Mouse (Mus musculus): ENCODE measurements around the gene Noxo1.
"Not testable (repeated sequence)": the region's sequence is repeated elsewhere in the genome, so short reads cannot be mapped to it uniquely, and the experiment has no call there.

The Noxo1 gene

DNA sequence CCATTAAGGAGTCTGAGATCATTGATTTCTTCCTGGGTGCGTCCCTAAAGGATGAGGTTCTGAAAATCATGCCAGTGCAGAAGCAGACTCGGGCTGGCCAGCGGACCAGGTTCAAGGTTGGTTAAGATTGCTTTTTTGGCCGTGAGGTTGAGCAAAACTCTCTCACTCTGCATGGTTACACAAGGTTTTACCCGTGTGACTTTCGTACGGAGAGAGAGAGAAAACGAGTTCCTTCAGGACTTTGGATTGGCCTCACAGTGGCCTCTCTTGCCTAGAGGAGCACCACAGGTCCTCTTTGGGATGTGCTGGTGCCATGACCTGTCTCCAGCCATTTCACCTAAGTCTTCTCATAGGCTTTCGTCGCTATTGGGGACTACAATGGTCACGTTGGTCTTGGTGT, 24.6 kb downstream of the Noxo1 start:
- DNase-seq (ENCODE audit: low read depth) = peak; percentile 50

DNA sequence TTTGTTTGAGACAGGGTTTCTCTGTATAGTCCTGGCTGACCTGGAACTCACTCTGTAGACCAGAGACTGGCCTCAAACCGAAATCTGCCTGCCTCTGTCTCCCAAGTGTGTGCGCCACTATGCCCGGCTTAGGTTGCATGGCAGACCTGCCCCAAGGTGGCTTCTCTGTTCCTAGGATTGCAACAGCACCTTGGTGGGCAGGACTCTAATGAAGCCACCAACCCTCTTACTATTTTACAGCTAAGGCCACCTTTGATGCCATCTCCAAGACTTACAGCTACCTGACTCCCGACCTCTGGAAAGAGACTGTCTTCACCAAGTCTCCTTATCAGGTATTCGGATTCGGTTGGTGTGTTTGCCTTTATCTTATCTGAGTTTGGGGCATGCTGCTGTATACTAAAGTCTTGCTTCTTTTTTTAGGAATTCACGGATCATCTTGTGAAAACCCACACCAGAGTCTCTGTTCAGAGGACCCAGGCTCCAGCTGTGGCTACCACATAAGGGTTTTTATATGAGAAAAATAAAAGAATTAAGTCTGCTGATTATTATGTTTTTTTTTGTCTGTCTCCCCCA, 25.4 kb downstream of the Noxo1 start:
- not testable (repeated sequence) for DNase-seq (ENCODE audit: low read depth)

DNA sequence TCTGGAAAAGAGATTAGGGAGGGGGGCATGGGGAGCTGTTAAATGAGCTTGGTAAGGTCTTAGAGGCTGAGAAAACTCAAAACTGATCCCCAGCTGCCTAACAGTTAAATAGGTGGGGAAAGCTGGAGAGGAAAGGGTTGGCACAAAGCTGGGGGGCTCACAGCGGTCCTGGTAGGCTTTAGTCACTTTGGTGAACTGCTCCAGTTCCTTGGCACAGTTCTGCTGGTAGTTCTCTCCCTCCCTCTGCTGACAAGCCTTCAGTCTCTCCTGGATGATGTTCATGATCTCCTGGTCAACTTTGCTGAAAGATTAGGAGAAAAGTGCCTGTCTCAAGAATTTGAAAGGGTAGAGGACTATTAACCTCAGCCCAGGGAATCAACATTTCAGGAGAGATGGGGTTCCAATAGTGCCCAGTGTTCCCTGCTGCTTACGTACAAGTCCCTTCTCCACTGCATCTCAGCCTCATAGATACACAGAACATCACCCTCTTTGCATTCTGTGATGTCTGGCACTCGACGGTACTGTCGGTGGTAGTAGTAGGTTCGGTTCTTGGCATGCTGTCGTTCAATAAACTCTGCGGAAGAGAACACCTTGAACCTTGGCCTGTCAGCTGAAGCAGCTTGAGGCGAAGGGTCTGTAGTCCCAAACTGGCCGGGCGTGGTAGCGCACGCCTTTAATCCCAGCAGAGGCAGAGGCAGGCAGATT, 26.3 kb downstream of the Noxo1 start:
- no peak for DNase-seq (ENCODE audit: low read depth)

DNA sequence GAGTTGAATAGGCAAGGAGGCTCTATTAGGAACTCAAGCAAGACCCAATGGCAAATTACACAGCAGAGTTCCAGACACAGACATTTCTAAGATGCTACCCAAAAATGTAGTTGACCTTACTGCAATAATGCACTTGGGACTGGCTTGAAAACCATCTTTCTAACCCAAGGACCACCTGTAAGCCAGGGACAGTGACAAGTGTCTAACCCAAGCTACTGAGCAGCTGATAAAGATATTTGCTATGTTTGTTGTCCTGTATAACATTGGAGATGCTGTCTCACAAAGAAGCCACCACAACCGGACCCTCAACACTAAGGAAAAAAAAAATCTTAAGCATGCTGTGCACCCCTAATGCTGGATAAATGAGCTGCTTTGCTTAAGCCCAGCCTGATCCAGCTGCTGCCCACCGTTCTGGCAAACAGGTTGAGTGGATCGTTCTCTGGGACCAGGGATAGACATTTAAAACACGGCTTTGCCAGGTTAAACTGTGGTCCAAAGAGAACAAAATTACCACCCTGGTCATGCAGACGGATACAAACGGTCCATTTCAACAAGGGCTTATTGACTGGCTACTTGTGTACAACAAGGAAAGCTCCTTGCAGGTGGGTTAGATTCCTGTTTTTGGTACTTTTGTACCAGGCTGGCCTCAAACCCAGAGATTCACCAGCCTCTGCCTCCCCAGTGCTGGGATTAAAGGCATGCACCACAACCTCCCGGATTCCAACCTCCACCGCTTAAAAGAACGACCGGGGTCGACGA, 27.3 kb downstream of the Noxo1 start:
- DNase-seq (ENCODE audit: low read depth) = peak; percentile 38

DNA sequence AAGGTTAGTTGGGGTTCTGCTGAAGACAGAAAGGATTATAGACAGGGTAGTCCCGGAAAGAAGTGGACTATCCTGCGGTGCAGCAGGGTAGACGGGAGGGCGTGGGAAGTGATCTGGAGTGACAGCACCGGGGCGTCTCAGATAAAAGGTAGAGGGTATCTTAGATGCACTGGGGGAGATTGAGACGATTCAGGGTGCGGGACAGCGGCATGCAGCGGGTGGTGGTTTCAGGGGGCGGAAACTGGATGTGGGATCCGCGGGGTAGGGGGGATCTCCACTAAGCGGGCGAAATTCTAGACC, 27.8 kb downstream of the Noxo1 start:
- DNase-seq (ENCODE audit: low read depth) = no peak

DNA sequence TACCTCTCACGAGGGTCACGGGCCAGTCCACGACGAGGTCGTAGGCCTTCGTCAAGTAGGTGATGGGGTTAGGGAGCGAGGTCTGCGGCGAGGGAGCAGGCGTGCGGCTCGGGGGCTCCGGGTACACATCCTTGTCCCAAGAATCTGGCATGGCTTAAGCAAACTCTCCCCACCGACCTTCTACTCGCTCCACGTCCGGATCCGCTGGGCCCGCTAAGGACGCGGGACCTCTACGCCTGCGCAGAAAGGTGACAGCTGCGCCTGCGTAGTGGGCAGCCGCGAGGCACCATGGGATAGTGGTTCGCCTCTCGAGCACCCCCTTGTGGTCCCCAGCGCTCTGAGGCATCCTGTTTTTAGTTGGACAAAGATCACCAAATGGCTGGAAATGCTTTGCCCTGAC, 28.1 kb downstream of the Noxo1 start, which contains the start of gene Ndufb10:
Gene Ndufb10, minus strand, starts transcription at position 295 of the 400 bp plus-strand sequence.
- DNase-seq (ENCODE audit: low read depth) = peak; percentile 98

DNA sequence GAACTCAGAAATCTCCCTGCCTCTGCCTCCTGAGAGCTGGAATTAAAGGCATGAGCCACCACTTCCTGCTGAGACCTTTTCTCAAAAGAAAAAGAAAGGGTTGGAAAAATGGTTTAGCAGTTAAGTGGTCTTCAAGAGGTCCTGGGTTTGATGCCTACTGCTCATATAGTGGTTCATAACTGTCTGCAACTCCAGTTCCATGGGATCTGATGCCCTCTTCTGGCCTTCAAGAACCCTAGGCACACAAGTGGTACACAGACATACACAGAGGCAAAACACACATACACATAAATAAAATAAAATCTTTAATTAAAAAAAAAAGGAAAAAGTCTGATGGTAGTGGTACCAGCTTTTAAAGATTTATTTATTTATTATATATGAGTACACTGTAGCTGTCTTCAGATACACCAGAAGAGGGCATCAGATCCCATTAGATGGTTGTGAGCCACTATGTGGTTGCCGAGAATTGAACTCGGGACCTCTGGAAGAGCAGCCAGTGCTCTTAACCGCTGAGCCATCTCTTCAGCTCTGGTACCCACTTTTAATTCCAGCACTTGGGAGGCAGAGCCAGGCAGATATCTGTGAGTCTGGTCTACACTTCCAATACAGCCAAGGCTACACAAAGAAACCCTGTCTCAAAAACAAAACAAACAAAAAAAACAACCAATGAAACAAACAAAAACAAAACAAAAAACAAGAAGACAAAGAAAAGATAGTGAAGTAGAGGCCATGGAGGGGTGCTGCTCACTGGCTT, 29.8 kb downstream of the Noxo1 start:
- no peak for DNase-seq (ENCODE audit: low read depth)

DNA sequence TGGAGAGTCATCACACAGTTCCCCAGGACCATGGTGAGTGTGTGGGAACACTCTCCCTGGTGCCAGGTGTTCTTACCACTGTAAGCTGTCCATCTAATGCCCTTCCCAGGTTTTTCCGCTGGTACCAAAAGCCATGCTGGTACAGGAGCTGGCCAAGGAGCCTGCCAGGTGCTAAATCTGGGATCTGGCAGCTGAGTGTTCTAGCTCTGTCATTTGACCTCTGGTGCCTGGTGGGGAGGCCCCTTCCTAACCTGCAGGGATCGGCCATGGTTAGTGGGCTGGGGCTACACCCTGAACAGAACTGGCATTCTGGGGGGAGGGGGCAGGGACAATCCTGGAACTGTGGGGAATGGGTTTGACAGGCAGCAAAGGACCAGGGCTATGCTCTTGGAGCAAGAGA, 31.6 kb downstream of the Noxo1 start, which contains the start of gene Rpl3l:
Gene Rpl3l, plus strand, starts transcription at position 203 of the 400 bp plus-strand sequence.
- DNase-seq (ENCODE audit: low read depth) = no peak

DNA sequence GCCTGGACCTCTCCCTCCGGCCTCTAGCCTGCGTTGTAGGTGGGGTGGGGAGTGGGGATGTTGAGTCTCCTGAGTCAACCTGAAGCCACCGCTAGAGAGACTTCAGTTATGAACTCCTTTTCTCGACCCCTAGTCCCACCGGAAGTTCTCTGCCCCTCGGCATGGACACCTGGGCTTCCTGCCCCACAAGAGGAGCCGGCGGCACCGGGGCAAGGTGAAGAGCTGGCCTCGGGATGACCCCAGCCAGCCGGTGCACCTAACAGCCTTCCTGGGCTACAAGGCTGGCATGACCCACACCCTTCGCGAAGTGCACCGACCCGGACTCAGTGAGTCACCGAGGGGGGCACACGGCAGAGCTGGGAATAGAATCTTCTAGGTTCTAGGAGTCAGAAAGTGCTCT, 32.1 kb downstream of the Noxo1 start:
- no peak for DNase-seq (ENCODE audit: low read depth)

DNA sequence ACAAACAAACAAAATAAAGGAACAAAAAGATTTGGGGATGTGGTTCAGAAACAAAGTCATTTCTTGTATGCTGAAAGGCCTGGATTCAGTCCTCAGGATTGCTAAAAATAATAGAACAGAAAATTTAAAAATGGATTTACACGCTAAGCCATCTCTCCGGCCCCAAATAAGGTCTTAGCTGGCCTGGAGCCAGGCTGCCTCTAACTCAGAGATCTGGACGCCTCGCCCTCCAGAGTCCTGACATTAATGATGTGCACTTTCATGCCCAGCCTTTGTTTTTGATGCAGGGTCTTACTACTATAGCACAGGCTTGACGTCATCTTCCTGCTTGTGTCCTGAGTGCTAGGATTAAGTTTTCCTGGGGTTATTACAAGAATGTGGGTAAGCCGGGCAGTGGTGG, 33.0 kb downstream of the Noxo1 start:
- DNase-seq (ENCODE audit: low read depth) = no peak

DNA sequence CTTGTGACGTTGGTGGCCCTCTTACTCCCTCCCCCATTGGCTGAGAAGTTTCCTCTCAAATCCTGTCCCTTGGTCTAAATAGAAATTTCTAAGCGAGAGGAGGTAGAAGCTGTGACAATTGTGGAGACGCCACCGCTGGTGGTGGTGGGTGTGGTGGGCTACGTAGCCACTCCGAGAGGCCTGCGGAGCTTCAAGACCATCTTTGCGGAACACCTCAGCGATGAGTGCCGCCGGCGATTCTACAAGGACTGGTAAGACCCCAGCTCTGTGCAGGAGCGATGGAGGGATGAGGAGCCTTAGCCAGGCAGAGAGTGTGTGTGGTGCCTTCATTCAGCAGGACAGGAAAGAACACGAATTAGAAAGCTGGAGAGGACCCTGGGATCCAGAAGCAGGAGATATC, 34.8 kb downstream of the Noxo1 start:
- no peak for DNase-seq (ENCODE audit: low read depth)

DNA sequence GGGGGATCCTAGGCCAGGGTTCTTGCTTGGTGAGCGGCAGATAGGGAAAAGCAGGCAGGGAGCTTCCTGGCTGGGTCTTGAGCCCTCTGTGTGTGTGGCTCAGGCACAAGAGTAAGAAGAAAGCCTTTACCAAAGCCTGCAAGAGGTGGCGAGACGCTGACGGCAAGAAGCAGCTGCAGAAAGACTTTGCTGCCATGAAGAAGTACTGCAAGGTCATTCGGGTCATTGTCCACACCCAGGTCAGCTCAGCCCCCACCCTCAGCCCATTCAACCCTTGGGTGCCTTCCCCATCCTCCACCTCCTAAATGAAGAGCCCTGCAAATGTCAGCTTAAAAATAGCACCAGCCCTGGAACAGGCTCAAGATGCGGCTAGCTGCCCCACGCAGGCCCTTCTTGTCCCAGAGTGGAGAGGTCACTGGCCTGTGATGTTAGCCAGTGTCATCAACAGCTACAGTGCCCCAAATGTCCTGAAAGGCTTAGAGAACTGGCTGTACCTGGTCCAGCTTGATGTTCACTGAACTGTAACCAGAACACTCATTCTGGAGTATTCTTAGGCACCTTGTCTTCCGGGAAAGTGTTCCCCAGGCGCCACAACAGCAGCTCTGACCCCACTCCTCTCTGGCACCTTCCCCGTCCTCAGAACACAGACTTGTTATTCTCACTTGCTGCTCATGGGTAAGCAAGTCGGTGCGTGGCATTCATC, 36.4 kb downstream of the Noxo1 start:
- no peak for DNase-seq (ENCODE audit: low read depth)

DNA sequence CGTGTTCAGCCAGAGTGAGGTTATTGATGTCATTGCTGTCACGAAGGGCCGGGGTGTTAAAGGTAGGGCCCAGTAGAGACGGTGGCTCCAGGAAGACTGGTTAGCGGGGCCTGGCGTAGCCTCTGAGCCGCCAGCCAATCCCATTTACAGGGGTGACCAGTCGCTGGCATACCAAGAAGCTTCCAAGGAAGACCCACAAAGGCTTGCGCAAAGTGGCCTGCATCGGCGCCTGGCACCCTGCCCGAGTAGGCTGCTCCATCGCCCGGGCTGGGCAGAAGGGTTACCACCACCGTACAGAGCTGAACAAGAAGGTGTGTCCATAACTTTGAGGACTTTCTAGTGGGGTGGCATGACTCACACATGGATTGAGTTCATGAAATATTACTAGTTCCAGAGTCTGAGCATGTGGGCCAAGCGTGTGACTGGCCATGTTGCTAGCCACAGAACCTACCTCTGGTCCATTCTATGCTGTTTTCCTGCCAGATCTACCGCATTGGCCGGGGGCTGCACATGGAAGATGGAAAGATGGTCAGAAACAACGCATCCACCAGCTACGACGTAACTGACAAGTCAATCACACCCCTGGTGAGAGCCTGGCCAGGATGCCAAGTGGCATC, 37.5 kb downstream of the Noxo1 start:
- DNase-seq (ENCODE audit: low read depth) = no peak

DNA sequence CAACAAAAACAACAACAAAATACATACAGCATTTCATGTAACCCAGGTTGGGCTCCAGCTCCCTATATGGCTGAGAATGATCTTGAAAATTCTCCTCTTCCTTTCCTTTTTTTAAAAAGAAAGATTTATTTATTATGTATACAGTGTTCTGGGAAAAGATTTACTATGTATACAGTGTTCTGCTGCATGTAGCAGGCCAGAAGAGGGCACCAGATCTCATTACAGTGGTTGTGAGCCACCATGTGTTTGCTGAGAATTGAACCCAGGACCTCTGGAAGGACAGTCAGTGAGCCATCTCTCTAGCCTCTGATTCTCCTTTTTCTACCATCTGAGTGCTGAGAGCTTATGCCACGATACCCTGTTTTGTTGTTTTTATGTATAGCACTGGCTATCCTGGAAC, 38.5 kb downstream of the Noxo1 start:
- no peak for DNase-seq (ENCODE audit: low read depth)

DNA sequence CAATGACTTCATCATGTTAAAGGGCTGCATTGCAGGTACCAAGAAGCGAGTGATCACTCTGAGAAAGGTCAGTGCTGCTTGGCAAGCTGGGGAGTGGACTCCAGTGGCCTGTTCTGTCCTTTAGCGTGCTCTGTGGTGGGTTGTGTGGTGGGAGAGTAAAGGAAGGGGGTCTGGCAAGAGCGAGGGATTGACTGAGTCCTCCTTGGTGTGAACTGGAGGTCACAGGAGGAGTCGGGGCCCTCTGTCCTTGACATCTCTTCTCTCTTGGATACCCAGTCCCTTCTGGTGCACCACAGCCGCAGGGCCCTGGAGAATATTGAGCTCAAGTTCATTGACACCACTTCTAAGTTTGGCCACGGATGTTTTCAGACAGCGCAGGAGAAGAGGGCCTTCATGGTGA, 39.4 kb downstream of the Noxo1 start:
- no peak for DNase-seq (ENCODE audit: low read depth)

DNA sequence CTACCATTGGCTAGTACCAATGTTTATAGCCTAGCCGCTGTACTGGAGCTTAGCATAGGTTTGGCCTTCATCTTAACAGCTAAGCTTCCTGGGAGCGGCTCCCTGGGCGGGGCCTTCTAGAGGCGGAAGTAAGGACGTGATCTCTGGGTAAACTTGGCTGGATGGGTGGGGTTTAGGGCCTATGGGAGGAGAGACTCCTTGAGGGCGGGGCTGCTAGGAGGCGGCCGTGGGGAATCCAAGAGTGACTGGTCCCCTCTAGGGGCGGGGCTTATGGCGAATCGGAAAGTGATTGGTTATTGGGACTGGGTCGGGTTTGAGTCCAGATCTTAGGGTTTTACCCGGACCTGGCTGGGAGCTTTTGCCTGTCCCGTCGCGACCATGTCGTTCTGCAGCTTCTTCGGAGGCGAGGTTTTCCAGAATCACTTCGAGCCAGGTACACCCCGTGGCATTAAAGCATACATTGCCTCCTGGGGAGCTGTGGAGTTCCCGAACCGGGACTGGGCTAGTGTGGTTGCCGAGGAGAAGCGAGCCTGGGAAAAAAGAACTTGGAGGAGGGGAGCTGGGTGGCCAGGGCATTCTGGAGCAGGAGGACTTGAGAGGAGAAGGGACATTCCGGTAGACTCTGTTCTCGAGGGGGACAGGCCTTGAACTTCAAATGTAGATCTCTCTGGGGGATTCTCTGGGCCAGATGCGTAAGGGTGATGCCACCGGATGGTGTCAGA, 40.5 kb downstream of the Noxo1 start, which contains the start of gene Msrb1:
Gene Msrb1, plus strand, starts transcription at position 313 of the 722 bp plus-strand sequence.
- peak; percentile 99 for DNase-seq (ENCODE audit: low read depth)

DNA sequence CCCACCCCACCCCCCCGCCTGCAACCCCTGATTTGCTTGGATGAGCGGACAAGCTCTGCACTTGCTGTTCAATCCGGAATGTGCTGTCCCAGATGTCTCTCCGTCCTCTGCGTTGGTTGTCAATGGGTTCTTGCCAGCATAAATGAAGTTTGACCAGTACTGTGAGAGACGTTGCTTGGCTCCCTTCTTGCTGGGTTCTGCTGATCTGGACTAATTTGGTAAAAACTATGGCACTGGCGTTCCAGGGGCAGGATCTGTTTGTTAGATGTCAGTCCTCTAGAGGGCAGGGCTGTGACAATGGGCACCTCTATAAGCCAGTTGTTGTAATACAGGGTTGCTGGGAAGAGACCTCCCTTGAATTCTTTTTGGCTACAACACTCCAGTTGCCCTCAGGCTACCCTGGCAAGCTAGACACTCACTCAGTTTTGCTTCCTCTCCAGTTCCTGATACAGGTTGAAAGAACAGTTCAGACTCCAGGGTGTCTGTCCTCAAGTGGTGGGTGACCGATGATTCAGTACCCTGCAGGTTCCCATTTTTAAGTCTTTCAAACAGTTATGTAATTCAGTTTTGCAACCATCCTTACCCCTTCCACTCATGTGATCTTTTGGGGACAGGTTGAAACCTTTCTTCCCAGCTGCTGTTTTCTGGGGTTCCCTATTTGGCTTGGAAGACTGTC, 41.2 kb downstream of the Noxo1 start:
- DNase-seq (ENCODE audit: low read depth) = no peak

DNA sequence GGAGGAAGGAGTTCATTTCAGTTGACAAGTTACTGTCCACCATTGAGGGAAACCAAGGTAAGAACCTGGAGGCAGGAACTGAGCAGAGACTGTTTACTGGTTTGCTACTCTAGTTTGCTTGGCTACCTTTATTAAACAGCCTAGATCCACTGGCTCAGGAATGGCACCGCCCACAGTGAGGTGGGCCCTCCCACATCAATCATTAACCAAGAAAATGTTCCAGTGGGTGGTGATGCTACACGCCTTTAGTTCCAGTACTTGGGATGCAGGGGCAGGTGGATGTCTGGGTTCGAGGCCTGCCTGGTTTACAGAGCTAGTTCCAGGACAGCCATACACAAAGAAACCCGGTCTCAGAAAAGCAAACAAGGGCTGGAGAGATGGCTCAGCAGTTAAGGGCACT, 42.2 kb downstream of the Noxo1 start:
- DNase-seq (ENCODE audit: low read depth) = no peak

DNA sequence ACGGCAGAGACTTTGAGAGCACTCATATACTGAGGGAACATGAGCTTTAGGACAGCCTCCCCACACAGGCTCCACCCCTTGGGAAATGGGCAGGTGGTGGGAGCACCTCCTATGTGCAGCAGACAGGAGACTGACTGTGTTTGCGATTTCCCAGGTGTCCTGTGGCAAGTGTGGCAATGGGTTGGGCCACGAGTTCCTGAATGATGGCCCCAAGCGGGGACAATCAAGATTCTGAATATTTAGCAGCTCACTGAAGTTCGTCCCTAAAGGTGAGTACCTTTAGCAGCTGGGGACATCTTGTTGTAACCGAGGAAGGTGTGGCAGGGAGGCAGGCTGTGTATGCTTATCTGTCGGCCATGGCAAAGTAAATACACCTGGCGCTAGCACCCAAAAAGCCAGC, 43.9 kb downstream of the Noxo1 start:
- DNase-seq (ENCODE audit: low read depth) = no peak

DNA sequence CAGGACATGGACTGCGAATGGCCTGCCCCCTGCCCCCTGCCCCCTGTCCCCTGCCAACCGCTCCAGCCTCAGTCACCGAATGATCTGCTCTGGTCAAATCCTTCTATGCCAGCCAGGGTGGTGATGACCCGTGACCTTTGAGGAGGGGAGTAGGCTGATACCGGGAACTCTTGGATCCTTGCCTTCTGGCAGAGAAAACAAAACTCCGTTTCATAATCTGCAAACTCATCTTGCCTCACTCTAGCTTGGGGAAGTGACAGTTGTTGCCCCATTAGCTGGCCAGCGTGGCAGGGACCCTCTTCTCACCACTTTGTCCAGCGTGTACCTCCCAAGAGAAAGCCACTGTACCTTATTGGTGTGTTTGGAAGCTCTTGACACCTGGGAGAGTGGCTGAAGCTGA, 46.3 kb downstream of the Noxo1 start:
- no peak for DNase-seq (ENCODE audit: low read depth)

Data from induced T-regulatory cell, adult 2 months (primary cell).